Mouse (Mus musculus) c-Kit-negative CD71-positive TER-119-positive erythroid progenitor cells, embryonic 14.5 days (primary cell): ENCODE measurements around the gene Olfr679.
"Not testable (repeated sequence)": the region's sequence is repeated elsewhere in the genome, so short reads cannot be mapped to it uniquely, and the experiment has no call there.

Experiments used
- DNase-seq: peaks from one replicate; pipeline ENCODE4 v3.0.0-alpha.2; 2013; ENCODE audit warnings: low read depth, low spot score

Olfr679 gene

GRCm38 (mm10) chr7:105080905-105081304 is at the start of gene Olfr679:
Gene Olfr679 (plus strand): TSS chr7:105081205.
- DNase-seq, result no peak

DNA sequence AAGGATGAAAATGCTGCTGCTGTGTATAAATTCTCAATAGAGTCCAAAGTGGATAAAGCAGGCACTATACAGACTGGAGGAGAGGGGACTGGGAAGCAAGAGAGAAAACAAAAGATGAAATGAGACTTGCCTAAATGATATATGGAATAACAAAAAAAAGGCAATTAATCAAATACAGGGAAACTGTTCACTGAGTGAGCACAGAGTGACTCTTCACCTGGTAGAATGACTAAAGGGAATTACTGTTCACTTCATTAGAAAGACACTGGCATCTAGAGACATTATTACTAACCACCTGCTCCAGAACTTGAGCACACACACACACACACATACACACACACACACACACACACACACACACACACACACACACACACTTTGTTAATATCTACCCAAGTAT is 48.6 kb upstream of the Olfr679 start, which contains the start of gene Olfr676:
Gene Olfr676 (plus strand): TSS at position 301 of the 400 bp plus-strand sequence.
- no peak for DNase-seq

- not testable (repeated sequence) for DNase-seq
These were observed 47.2 kb upstream of the Olfr679 start for GRCm38 (mm10) chr7:105033836-105034235.

- DNase-seq, result no peak
These were observed 22.1 kb upstream of the Olfr679 start for GRCm38 (mm10) chr7:105058951-105059350.

GRCm38 (mm10) chr7:105064175-105064574 is 16.8 kb upstream of the Olfr679 start, which contains the start of gene Olfr678:
Gene Olfr678 (plus strand): TSS chr7:105064475.
- no peak for DNase-seq

- DNase-seq, result not testable (repeated sequence)
These were observed 11.7 kb downstream of the Olfr679 start, which contains the start of gene Olfr680-ps1 for GRCm38 (mm10) chr7:105092717-105093116. Gene Olfr680-ps1 (minus strand): TSS chr7:105092817.

- no peak for DNase-seq
These were observed 35.5 kb downstream of the Olfr679 start, which contains the start of gene Olfr681 for GRCm38 (mm10) chr7:105116536-105116935. Gene Olfr681 (plus strand): TSS chr7:105116836.
